Mouse (Mus musculus): ENCODE results near the gene Peli1.

DNA sequence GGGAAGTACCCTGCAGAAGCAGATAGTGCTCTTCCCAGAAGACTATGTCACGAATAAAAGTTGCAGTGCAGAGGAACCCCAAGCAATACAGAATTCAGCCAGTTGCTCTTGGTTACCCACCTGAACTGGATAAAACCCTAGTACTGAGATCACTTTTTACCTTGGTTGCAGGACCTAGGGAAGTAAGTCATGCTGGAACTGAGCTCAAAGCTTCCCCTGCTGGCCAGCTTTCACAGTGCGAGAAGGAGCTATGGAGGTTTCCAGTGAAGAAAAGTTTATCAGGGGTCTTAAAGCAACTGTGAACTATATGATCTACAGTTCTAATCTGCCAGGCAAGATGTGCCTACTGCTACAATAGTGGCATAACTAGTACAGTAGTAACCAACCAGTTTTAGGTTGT lies 5.5 kb downstream of the Peli1 start:
- TF ChIP-seq CTCF (IDR thresholded peaks at IDR 0.05; ENCODE audit: low read depth) (peak; percentile 50), EP300 (IDR thresholded peaks at IDR 0.05; ENCODE audit: low read depth) (no peak)
